Mouse (Mus musculus): ENCODE results near the gene Otx1.
A peak's percentile ranks its signal among the peaks of the same experiment; 100 is the strongest.

GRCm38 (mm10) chr11:22008129-22008596 lies 5.5 kb upstream of the Otx1 start:
- TF ChIP-seq GATA1 (IDR thresholded peaks at IDR 0.05; ENCODE audit: low read depth, low read length) = peak; percentile 83
- TF ChIP-seq TAL1 (IDR thresholded peaks at IDR 0.05; ENCODE audit: low read length) = no peak
- TF ChIP-seq POLR2AphosphoS5 (IDR thresholded peaks at IDR 0.05; ENCODE audit: borderline replicate concordance, low read depth, low read length) = no peak
- TF ChIP-seq CTCF (IDR thresholded peaks at IDR 0.05 in 2 of 3, conservative IDR thresholded peaks at IDR 0.05 in 1 of 3; ENCODE audit: control insufficient read depth in 1 of 3, insufficient read depth in 1 of 3, low read depth in 2 of 3, low read length in 3 of 3, poor library complexity in 1 of 3, severe bottlenecking in 1 of 3) = no peak
- TF ChIP-seq MYC (IDR thresholded peaks at IDR 0.05; ENCODE audit: low read depth, low read length) = no peak
- TF ChIP-seq MAZ (IDR thresholded peaks at IDR 0.05; ENCODE audit: low read depth, low read length) = no peak
